Mouse (Mus musculus): ENCODE measurements at regions not wholly inside any gene's neighbourhood (a gene's known extent, or its start where the extent isn't known, plus 50 kb on each side); places are given as distances from the start of the nearest gene placed in this dataset.

DNA sequence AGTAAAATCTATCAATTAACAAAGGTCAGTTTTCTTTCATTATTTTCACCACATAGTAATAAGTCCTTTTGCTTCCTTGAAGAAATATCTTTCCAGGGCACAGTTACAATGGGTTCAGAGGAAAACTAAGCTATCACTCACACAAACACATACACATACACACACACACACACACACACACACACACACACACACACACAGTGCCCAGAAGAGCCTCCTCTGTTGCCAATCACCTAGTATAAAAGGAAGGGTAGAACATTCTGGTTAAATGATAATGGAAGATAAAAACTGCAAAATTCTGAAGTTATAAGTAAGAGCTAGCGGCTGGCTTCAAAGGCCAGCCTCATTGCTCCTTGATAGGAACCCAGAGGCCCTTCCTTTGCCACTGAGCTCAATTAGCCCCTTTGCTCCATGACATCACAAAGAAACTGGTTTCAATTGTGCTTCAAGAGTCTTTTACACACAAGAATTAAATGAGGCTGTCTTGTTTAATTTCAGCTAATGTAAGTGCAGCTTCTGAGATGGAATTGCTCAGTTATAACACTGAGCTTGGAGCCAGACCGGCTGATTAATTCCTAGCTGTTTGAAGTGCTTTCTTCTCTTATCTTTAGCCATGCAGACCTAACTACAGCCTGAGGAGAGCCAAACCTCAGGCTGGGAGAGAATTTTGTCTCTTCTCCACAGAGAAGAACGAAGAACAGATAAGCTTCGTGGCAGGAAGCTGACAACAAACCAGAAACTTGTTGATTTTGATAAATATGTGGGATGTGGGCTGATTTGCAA lies 262.1 kb downstream of the Pdha2 start:
- TF ChIP-seq CTCF (IDR thresholded peaks at IDR 0.05; ENCODE audit: low read depth, low read length): no peak
- no peak for TF ChIP-seq GATA1 (IDR thresholded peaks at IDR 0.05; ENCODE audit: borderline replicate concordance, low read length)

All from G1E (cell line).